Mouse (Mus musculus) spleen, adult 2 months (tissue): ENCODE measurements at regions not wholly inside any gene's neighbourhood (a gene's known extent, or its start where the extent isn't known, plus 50 kb on each side); places are given as distances from the start of the nearest gene placed in this dataset.

Experiments
- DNase-seq, 2 experiments: peaks; one replicate each; pipeline versions ENCODE4 v3.0.0 to v3.0.0-alpha.2; 2012 to 2021; ENCODE audit warnings: low spot score in 2 of 2, low read depth in 1 of 2
- H3K27ac ChIP-seq: fragments of 200-500 bp; 2 replicates; pipeline ENCODE4 v1.5.1; 2012; ENCODE audit warnings: low read length, inconsistent platforms; ENCODE audit not compliant: insufficient read depth
- H3K27me3 ChIP-seq: fragments of 200-500 bp; 2 replicates; pipeline ENCODE4 v1.6.1; 2012; ENCODE audit warnings: mild to moderate bottlenecking, moderate library complexity, low read length, inconsistent platforms; ENCODE audit not compliant: control insufficient read depth, insufficient read depth
- H3K36me3 ChIP-seq: fragments of 200-500 bp; 2 replicates; pipeline ENCODE4 v1.6.1; 2012; ENCODE audit warnings: mild to moderate bottlenecking, low read length, inconsistent platforms; ENCODE audit not compliant: control insufficient read depth, insufficient read depth
- H3K4me1 ChIP-seq: fragments of 200-500 bp; 2 replicates; pipeline ENCODE4 v1.6.1; 2011; ENCODE audit warnings: inconsistent platforms; ENCODE audit not compliant: control insufficient read depth, insufficient read depth, insufficient read length
- H3K4me3 ChIP-seq: fragments of 200-500 bp; 2 replicates; pipeline ENCODE4 v1.5.1; 2011; ENCODE audit warnings: mild to moderate bottlenecking, inconsistent platforms; ENCODE audit not compliant: insufficient read depth, insufficient read length; ENCODE audit errors: extremely low read depth
- CTCF ChIP-seq: fragments of 200-500 bp; IDR thresholded peaks from 2 replicates; pipeline ENCODE4 v1.5.1; 2011; ENCODE audit warnings: mild to moderate bottlenecking, inconsistent platforms; ENCODE audit not compliant: insufficient read depth, insufficient read length, insufficient replicate concordance; ENCODE audit errors: extremely low read depth
- POLR2A ChIP-seq: fragments of 200-500 bp; IDR thresholded peaks from 2 replicates; pipeline ENCODE4 v1.6.1; 2011; ENCODE audit warnings: low read depth, low read length, inconsistent platforms
- WGBS: fragments of 180-500 bp; shearing (Covaris S2); methylation state at CpG from one replicate; pipeline ENCODE4 v1.1.7; 2018; 5-methylcytosine and 5-hydroxymethylcytosine counted together

- no peak for DNase-seq
- H3K36me3 ChIP-seq = no peaks in the 10 kb centered on the region
- no peak overlapping the region for H3K27ac ChIP-seq
- TF ChIP-seq POLR2A (no peak), CTCF (no peak)
- 95% methylated on average over 19 of the region's 19 CpGs for WGBS
- H3K4me1 ChIP-seq = no peaks in the 10 kb centered on the region
- no peak overlapping the region for H3K4me3 ChIP-seq
- H3K27me3 ChIP-seq = no peaks in the 10 kb centered on the region
Measured at GRCm38 (mm10) chr3:120823536-120823935, 348.0 kb downstream of the Rwdd3 start.

- WGBS = 70% methylated on average over 2 of the region's 2 CpGs
Measured at GRCm38 (mm10) chr3:120811901-120812300, 359.6 kb downstream of the Rwdd3 start.

GRCm38 (mm10) chr3:120810527-120810926 lies 361.0 kb downstream of the Rwdd3 start:
- Histone ChIP-seq H3K27ac (no peak overlapping the region), H3K36me3 (no peaks in the 10 kb centered on the region), H3K27me3 (no peaks in the 10 kb centered on the region), H3K4me1 (no peaks in the 10 kb centered on the region), H3K4me3 (no peak overlapping the region)
- WGBS = 84% methylated on average over 5 of the region's 5 CpGs
- no peak for DNase-seq
- TF ChIP-seq CTCF = no peak

More at GRCm38 (mm10) chr3:120811901-120812300, 359.6 kb downstream of the Rwdd3 start:
- Histone ChIP-seq H3K27me3 (no peaks in the 10 kb centered on the region), H3K36me3 (no peaks in the 10 kb centered on the region), H3K4me1 (no peaks in the 10 kb centered on the region), H3K27ac (no peak overlapping the region), H3K4me3 (no peak overlapping the region)
- DNase-seq = no peak
- TF ChIP-seq POLR2A (no peak), CTCF (no peak)

- Histone ChIP-seq H3K27ac (no peak overlapping the region), H3K27me3 (no peaks in the 10 kb centered on the region), H3K4me1 (no peaks in the 10 kb centered on the region), H3K36me3 (no peaks in the 10 kb centered on the region), H3K4me3 (no peak overlapping the region)
- no peak for DNase-seq
- TF ChIP-seq CTCF (no peak), POLR2A (no peak)
- WGBS = 77% methylated on average over 6 of the region's 6 CpGs
Measured at GRCm38 (mm10) chr3:120810048-120810447, 361.4 kb downstream of the Rwdd3 start.

- Histone ChIP-seq H3K27me3 (no peaks in the 10 kb centered on the region), H3K4me1 (no peaks in the 10 kb centered on the region), H3K4me3 (no peak overlapping the region), H3K27ac (no peak overlapping the region), H3K36me3 (no peaks in the 10 kb centered on the region)
- no peak for TF ChIP-seq CTCF
- TF ChIP-seq POLR2A = no peak
- 85% methylated on average over 9 of the region's 9 CpGs for WGBS
- DNase-seq = no peak
Measured at GRCm38 (mm10) chr3:120786659-120787058, 384.8 kb downstream of the Rwdd3 start.

GRCm38 (mm10) chr3:120781486-120781885 lies 390.0 kb downstream of the Rwdd3 start:
- no peak for TF ChIP-seq POLR2A
- TF ChIP-seq CTCF = no peak
- WGBS = 84% methylated on average over 6 of the region's 6 CpGs
- no peaks in the 10 kb centered on the region for H3K4me1 ChIP-seq
- no peaks in the 10 kb centered on the region for H3K27me3 ChIP-seq
- no peak for DNase-seq
- no peak overlapping the region for H3K27ac ChIP-seq
- no peak overlapping the region; the same call in 1 of the 2 replicates for H3K4me3 ChIP-seq
- H3K36me3 ChIP-seq = no peaks in the 10 kb centered on the region

- Histone ChIP-seq H3K36me3 (no peaks in the 10 kb centered on the region), H3K27ac (no peak overlapping the region), H3K4me3 (no peak overlapping the region), H3K4me1 (no peaks in the 10 kb centered on the region), H3K27me3 (no peaks in the 10 kb centered on the region)
- no peak for DNase-seq
- TF ChIP-seq POLR2A = no peak
- no peak for TF ChIP-seq CTCF
Measured at GRCm38 (mm10) chr3:120779091-120779490, 392.4 kb downstream of the Rwdd3 start.
